Mouse (Mus musculus): ENCODE data around the gene Gramd1c. TPM values are rescaled to one million over a fixed set of nuclear protein-coding genes. Genes with fewer than 3 reads are reported as not detected.

Gene Gramd1c
- 1.8 and 3.3 TPM in 2 replicates for polyA plus RNA-seq (2015; fragmentation: Nextera tagmentation; extraction: Ambion mirVana)

GRCm38 (mm10) chr16:44063025-44063894 lies at the start of gene Gramd1c:
Gene Gramd1c, minus strand, starts transcription at chr16:44063345.

GRCm38 (mm10) chr16:43979328-43980109 lies 83.6 kb downstream of the Gramd1c start, which contains the start of gene Zdhhc23:
Gene Zdhhc23, minus strand, starts transcription at chr16:43979791.

Small RNA genes within 50 kb of the gene (microRNA-seq; reads per million reads assigned to microRNA genes)
- gene Mir3470b (ENCODE audit: borderline replicate concordance, insufficient number of aligned reads), result not detected

Other genes with a start within 250 kb of the Gramd1c start
- gene Ccdc191, start 173.5 kb downstream of the Gramd1c start, polyA plus RNA-seq (2015; fragmentation: Nextera tagmentation; extraction: Ambion mirVana), result 8.0 and 11.2 TPM in 2 replicates
- gene Qtrt2, start 136.5 kb downstream of the Gramd1c start, polyA plus RNA-seq (2015; fragmentation: Nextera tagmentation; extraction: Ambion mirVana), result 10.7 and 12.9 TPM in 2 replicates
- 0.16 and 0.17 TPM in 2 replicates for gene Zdhhc23, start 83.6 kb downstream of the Gramd1c start, polyA plus RNA-seq (2015; fragmentation: Nextera tagmentation; extraction: Ambion mirVana)
- gene Atp6v1a, start 76.4 kb upstream of the Gramd1c start, polyA plus RNA-seq (2015; fragmentation: Nextera tagmentation; extraction: Ambion mirVana), result 34.8 and 44.5 TPM in 2 replicates
- 26.6 and 41.5 TPM in 2 replicates for gene Naa50, start 76.5 kb upstream of the Gramd1c start, polyA plus RNA-seq (2015; fragmentation: Nextera tagmentation; extraction: Ambion mirVana)
- 1.7 and 1.8 TPM in 2 replicates for gene Usf3, start 109.9 kb upstream of the Gramd1c start, polyA plus RNA-seq (2015; fragmentation: Nextera tagmentation; extraction: Ambion mirVana)

All from adrenal gland, postnatal 0 days (tissue).